Mouse (Mus musculus) heart, adult 11 months (tissue): ENCODE results near the gene Lrch3.
"Not testable (repeated sequence)": the region's sequence is repeated elsewhere in the genome, so short reads cannot be mapped to it uniquely, and the experiment has no call there.

Experiments used
- DNase-seq: peaks from one replicate; pipeline ENCODE4 v3.0.0; 2022

Lrch3 gene

DNA sequence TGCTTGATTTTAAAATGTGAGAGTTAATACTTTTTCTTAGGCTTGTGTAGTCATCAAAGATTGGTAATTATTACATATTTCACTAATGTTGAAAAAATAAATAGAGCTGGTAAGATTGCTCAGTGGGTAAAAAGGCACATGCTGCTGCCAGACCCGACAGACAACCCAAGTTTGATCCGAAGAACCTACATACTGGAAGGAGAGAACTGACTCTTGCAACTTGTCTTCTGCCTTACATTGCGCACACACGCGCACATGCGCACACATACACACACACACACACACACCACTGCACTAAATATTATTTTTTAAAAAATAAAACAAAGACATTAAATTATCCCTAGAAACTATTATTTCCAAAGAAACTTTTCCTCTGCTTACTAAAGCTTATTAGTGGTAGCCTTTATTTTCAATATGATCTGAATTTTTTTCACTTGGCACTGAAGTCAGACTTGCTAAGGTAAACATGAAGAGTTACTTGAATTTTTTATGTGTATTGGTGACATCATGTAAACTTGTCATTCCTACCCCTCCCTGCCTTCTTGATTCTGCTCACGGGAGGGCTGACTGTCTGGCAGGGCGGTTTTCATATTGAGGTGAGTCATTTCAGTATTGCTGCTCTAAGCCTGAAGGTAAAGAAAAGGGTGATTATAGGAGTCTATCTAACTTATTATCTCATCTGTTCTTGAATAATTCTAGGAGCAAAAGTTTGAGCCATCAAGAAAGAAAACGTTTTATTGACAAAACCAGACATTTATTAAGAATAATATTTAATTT lies 1.6 kb downstream of the Lrch3 start:
- no peak for DNase-seq

DNA sequence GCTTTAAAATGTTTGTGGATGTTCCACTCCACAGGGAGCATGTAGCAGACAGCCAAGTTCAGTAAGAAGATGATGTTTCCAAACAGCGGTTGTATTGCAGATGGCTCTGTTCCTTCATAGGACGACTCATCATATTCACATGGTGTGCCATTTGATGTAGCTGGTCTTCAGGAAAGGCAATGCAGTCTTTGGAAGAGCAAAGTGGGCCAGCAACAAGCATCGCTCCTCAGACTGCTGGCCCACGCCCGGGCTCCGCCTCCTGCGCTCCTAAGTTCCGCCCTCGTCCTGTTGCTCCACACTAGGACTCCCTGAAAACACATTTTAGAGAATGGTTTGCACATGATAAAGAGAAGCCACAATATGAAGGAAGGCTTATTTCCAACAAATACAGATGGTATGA lies 12.7 kb downstream of the Lrch3 start:
- peak; percentile 89 for DNase-seq

DNA sequence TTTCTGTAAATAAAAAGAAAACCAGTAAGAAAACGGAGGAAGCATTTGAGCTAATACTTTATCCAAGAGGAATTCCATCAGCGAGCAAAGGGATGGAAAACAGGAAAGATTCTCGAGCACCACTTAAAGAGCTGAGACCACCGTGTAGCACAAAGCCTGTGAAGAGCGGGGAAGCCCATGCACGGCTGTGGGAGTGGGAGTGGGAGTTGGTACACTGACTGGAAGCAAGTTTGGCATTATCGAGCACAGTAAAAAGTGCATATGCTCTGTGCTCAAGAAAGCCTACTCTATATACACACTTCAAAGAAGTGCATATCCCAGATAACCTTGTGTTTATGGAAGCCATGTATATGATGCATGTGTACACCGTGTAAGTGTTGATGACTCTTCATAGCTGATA lies 13.1 kb downstream of the Lrch3 start:
- DNase-seq: peak; percentile 55

DNA sequence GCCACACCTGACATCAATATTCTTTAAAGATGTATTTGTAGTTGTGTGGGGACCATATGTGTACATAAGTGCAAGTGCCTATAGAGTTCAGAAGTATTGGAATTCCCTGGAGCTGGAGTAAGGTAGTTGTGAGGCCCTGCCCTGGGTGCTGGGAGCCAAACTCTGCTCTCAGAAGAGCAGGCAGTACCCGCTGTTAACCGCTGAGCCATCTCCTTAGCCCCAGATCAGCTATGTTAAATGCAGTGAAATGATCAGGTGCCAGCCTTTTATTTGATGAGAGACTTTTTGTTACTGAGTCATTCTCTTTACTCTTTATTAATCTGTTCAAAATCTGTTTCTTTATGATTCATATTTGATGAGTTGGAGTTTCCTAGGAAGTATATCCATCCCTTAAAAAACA lies 16.0 kb downstream of the Lrch3 start:
- peak; percentile 77 for DNase-seq

DNA sequence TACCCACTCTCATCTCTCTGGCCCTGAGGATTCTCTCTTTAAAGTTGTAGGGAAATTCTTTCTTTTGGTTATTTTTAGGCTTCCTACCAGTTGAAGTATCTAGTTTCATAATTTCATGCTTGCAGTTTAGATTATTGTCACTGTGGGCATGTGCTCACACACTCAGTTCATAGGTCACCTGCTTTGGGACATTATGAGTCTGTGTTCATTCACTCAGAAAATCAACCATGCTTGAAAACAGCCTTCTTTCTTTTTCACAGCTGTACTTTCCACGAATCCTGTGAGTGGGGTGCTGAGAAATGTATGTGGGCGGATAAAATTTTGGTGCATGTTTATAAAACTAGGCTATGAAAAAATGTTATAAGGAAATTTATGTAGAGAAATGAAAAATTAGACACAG lies 20.6 kb downstream of the Lrch3 start:
- DNase-seq: peak; percentile 30

DNA sequence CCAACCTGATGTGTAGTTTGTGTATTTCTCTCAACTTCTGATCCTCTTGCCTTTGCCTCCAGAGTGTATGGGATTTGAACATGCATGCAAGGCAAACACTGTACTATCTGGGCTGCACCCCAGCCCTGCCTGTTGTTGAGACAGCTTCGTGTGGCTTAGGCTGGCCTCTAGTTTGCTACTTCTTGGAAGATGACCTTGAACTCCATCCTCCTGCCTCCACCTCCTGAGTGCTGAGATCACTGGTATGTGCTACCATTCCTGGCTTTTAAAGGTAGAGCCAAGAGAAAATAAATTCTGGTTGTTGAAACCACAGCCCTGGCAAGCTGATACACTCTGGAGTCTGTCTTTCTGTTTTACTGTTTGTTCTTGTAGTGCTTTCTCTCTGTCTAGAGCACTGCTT lies 21.2 kb downstream of the Lrch3 start:
- DNase-seq: peak; percentile 86

DNA sequence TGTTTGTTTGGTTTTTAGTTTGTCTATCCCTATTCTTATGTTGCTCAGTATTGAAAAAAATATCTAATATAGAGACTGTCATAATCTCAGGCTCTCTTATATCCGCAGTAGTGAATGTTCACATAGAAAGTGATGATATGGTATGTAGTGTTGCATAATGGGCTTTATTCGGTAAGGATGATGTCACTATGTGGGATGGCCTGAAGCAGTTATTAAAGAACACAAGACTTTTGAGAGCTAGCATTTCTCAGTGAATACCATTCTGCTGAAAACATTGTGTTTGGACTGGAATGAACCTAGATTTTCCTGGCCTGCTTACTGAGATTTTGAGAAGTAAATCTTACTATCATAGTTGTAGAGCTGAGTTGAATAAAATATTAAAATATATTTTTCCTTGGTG lies 23.5 kb downstream of the Lrch3 start:
- DNase-seq: no peak

DNA sequence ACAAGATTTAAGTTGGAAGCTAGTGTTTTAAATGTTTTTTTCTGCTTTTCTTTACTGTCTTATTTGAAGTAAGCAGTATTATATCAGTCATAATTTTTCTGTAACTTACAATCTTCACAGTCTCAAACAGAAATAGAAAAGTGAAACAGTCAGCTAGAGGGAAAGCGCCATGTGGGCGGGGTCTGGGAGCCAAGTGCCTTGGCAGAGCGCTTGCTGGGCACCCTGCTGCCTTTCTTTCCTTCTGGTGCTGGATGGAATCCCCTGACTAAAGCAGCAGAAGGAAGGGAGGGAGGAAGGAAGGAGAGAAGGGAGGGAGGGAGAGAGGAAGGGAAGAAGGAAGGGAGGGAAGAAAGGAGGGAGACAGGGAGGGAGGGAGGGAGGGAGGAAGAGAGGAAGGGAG lies 25.4 kb downstream of the Lrch3 start:
- DNase-seq: peak; percentile 84

DNA sequence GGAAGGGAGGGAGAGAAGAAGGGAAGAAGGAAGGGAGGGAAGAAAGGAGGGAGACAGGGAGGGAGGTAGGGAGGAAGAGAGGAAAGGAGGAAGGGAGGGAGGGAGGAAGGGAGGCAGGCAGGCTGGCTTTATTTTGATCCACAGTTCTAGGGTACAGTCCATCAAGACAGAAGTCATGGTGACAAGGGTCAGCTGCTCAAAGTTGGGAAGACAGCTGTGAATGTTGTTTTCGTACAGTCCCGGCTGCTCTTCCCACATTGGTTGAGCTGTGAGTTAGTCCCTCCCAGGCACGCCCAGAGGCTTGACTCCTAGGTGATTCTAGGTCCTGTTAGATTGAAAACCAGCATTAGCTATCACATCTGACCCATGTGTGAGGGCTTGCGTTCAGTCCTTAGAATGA lies 25.8 kb downstream of the Lrch3 start:
- peak; percentile 94 for DNase-seq

DNA sequence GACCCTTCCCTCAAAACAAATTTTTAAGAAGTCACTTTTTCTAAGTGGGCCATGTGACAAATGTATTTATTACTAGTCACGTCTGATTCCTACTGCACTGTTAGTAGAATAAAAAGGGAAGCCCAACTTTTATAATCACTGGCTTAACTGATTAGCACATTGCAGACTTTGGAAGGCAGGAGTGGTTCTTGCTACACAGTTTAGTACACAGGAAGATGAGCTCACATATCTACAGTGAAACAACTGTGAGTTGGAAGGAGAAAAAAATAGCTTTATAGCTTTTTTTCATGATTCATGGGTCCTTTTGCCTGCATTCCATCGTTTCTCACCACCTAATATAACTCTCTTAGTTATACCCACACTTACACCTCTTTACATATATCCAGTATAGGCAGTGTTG lies 27.3 kb downstream of the Lrch3 start:
- DNase-seq: not testable (repeated sequence)

DNA sequence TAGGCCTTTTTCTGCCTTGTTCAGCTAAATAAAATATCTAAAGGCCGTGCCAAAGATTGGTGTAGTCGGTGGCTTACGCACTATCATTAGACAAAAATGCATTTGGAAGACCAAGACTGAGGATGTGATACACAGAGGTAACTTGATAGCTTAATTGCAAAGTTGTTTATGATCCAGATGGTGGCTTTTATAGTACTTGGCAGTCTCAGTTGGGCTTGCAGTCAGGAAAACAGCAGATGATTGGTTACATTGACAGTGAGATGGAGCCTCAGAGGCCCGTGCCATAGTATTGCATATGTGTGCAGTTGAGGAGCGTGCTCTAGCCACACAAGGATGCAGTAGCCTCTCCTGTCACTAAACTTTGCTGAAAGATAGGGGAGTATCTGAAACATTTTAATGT lies 28.8 kb downstream of the Lrch3 start:
- DNase-seq: peak; percentile 37

DNA sequence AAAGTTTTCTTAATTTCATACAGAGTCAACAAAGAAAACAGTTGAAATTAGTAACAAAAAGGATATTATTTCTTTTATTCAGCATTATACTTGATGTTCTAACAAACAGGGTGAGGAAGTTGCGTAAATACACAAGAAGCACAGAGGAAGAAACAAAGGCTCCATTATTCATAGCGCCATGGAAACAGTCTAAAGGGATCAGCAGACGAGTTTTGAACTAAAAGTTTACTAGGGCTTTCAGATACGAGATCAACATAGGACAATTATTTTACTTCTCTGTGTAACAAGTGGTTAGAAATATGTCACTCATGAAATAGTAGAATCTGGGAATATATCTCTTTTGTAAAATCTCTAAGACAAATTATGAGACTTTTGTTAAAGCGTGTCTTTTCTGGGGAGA lies 31.5 kb downstream of the Lrch3 start:
- peak; percentile 33 for DNase-seq

DNA sequence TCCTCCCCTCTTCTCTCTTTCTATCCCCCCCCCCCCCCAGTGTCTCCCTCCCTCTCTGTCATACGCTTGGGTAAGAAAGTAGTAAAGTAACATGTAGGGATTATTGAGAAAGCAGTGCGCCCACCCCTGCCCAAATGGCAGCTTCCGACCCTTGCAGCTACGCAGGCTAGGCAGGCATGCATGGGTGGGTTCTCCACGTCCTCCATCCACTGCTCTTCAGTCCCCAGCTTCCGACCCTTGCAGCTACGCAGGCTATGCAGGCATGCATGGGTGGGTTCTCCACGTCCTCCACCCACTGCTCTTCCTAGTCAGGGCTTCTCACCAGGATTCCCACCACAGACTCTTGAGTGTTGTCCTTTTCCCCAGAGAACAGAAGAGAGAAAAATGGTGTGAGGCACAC lies 34.1 kb downstream of the Lrch3 start:
- DNase-seq: peak; percentile 61

DNA sequence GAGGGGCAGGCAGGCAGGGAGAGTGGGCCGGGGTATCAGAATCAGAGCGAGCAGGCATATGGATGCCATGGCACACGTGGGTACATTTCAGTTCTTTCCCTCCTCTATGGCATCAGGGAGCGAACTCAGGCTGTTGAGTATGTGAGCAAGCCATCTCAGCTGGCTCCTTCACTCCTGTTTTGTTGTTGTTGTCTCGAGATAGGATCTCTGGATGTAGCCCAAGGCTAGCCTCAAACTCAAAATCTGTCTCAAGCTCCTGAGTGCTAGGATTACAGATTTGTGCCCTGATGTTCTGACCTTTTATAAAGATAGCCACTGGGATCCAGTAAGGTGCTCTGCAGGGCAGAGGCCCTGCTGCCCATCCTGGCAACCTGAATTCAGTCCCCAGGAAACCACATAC lies 34.8 kb downstream of the Lrch3 start:
- peak; percentile 76 for DNase-seq

DNA sequence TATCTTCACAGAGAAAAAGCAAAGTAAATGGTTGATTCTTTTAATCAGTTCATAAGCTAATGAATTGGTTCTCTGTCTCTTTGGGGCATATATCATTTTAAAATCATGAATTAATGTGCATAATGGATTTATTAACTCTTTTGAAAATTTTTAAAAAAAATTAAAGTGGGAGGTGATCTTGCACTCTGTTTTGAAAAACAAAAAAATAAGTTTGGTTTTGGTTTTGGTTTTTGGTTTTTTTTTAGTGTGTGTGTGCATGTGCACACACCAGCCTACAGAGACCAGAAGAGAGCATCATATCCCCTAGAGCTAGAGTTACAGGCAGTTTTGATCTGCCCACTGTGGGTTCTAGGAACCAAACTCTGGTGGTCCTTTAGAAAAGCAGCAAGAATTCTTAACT lies 35.4 kb downstream of the Lrch3 start:
- no peak for DNase-seq

DNA sequence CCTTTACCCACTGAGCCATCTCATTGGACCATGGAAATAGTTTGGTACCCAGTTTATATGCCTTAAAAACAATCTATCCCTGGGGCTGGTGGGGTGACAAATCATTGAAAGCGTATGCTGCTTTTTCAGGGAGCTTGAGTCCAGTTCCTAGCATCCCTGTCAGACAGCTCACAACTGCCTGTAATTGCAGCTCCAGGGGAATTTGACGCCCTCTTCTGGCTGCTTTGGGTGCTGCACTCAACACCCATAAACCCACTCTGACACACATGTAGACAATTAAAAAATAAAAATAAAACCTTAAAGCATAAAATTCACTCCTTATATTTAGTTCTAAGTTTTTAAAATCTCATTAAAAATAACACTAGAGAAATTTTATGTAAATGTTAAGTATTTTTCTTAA lies 37.2 kb downstream of the Lrch3 start:
- DNase-seq: peak; percentile 74

DNA sequence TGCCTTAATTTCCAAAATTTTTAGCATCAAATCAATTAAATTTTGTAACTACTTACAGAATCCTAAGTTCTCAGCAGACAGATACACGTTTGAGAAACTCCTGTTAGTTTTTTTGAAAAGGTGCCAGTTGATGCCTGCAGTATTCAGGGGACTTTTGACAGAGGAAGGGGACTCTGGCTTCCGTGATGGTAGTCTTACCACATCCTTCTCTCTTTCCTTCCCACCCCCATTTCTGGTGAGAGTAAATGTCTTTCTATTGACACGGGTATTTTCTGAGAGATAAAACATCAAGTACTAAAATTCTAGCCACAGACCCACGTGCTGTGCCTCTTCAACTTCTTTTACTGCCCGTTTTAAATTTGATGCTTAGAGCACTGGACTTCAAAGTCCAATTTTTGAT lies 39.9 kb downstream of the Lrch3 start:
- peak; percentile 29 for DNase-seq

DNA sequence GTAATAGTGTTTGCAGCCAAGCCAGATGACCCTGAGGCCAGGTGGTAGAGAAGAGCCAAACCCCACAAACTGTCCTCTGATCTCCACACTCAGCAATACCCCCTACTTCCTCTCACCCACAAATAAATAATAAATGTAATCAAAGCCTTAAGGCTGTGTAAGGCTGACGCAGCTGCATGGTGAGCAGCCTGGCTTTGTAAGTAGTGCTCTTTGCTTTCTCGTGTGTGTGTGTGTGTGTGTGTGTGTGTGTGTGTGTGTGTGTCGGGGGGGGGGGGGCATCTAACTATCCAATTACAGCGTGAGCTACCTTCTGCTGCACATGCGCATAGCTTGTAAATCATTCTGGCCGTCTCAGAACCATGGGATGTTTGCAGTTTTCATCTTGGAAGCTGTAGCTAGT lies 40.4 kb downstream of the Lrch3 start:
- DNase-seq: peak; percentile 42

DNA sequence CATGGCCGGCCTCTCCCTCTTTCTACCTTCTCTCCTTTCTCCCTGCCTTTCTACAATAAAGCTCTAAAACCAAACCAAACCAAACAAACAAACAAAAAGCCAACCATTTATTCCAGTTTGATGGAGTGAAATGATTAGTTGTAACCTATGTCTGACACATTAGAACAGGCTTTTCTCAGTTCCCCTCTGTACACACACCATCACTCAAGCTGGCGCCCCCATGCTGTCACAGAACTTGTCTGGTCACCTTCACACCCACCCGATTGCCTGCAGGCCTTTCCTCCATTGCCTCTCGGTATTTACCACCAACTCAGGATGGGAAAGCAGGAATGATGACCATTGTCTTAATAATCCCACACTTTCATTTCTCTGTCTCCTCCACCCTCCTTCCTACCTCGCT lies 43.0 kb downstream of the Lrch3 start:
- DNase-seq: peak; percentile 48

DNA sequence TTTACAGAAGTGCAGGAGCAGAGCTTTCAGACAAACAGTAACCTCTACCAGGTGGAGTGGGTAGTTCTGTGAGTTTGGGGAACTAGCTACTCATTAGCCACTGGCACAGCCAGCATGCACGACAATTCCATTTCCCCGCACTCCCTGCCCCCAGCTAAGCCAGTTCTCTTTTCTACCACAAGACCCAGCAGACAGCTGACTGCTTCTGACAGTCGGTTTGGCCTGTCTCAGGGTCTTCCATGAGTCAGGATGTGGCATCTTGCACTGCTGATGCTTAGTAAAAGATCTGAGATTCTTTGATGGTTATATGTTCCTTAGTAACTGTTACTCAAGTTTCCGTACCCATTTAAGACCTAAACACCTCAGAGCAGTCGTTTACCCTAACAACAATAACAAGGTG lies 58.6 kb downstream of the Lrch3 start:
- DNase-seq: peak; percentile 69

DNA sequence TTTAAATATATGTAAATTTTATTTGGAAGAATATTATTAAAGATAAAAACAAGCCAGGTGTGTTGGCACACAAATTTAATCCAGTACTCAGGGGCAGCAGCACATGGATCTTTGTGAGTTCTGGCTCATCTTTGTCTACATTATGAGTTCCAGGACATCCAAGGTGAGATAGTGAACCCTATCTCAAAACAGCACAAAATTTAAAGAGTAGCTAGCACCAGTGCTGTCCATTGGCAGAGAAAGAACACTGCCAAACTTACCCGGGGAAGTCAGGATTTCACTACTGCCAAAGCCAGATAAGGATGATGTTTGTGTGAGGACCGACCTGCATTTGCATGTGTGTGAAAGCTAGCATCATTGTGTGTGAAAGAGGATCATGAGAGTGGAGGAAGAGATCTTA lies 59.1 kb downstream of the Lrch3 start:
- DNase-seq: peak; percentile 42

DNA sequence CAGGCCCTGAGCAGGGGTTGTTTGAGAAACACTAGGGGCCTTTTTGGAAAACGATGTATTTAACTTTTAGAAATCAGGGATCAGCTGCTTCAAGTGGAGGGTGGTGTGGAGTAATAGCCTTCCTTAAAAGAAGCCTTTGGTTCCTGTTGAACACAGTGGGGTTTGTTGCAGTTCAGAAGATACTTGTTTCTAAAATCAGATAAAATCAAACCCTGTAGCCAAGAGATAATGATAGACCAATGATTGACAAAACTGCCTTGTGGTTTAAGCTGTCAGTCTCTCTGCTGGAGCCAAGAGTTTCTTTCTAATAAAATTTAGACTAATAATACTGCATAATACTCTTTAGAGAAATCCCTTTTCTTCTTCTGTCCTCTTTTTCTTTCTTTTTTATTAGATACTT lies 66.3 kb downstream of the Lrch3 start:
- no peak for DNase-seq

DNA sequence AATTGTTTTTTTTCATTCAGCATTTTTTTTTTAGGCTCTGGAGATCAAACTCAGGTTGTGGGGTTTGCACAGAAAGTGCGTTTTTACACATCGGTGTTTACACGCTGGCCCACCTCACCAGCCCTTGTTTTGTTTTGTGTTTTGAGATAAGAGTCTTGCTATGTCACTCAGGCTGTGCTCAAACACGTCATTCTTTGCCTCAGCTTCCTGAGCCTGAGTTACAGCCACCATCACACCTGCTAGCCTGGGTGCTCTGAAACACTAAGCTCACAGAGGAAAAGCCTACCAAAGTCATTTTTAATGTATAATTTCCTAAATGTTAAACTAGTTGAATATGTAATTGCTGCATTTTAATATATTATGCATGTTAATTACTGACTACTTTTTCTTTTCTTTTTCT lies 67.5 kb downstream of the Lrch3 start:
- DNase-seq: peak; percentile 58

DNA sequence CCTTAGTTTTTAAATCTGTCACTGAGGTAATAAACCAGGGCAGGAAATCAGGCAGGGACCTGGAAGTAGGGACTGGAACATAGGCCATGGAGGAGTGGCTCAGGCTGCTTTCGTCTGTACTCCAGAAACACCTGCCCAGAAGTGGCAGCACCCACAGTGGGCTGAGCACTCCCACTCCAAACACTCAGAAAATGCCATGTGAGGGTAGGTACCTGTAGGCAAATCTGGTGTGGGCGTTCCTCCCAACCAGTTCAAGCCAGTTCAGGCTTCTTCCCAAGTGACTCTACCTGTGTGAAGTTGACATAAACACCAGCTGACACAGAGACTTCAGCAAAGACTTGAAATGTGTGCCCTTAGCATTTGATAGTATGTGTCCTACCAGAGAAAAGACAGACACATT lies 70.7 kb downstream of the Lrch3 start:
- no peak for DNase-seq

DNA sequence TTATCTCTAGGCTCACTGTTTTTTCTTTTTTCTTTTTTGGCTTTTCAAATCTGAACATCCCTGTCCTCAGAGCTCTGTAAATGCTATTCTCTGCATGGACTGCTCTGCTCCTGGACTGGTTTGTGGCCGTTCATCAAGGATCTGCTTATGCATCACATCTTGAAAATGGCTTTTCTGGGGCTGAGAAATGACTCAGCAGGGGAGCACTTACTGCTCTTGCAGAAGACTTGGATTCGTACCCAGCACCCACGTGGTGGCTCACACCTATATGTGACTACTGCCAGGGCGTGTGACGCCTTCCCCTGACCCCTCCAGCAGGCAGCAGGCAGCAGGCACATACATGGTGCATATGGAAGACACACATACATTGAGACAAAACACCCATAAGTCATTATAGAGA lies 78.3 kb downstream of the Lrch3 start:
- DNase-seq: peak; percentile 40
